Mouse (Mus musculus) ES-E14 (cell line): ENCODE measurements around the gene 2510009E07Rik.

Experiments
- CHD2 ChIP-seq: IDR thresholded peaks from 2 replicates; pipeline ENCODE4 v1.6.1; 2014; ENCODE audit warnings: mild to moderate bottlenecking, low read depth, low read length, inconsistent platforms
- MAFK ChIP-seq: IDR thresholded peaks from 2 replicates; pipeline ENCODE4 v1.6.1; 2014; ENCODE audit warnings: mild to moderate bottlenecking, low read depth, low read length, inconsistent platforms; ENCODE audit not compliant: insufficient read depth
- ZC3H11A ChIP-seq: IDR thresholded peaks from 2 replicates; pipeline ENCODE4 v1.6.1; 2012; ENCODE audit warnings: low read depth, mild to moderate bottlenecking, inconsistent platforms, low read length, borderline replicate concordance
- ZNF384 ChIP-seq: IDR thresholded peaks from 2 replicates; pipeline ENCODE4 v1.6.1; 2012; ENCODE audit warnings: low read depth, low read length, inconsistent platforms

GRCm38 (mm10) chr16:21742898-21743297, 48.4 kb upstream of the 2510009E07Rik start:
- TF ChIP-seq CHD2 (no peak), MAFK (no peak), ZNF384 (no peak), ZC3H11A (no peak)
